Mouse (Mus musculus) layer of hippocampus, adult 2 months (tissue): ENCODE data around the gene D430019H16Rik. TPM values are rescaled to one million over a fixed set of nuclear protein-coding genes. Genes with fewer than 3 reads are reported as not detected.
A peak's percentile ranks its signal among the peaks of the same experiment; 100 is the strongest.

Experiments used
- DNase-seq, 2 experiments: peaks; one replicate each; pipeline ENCODE4 v3.0.0; 2022; ENCODE audit warnings: low spot score in 2 of 2
- H3K27ac ChIP-seq: fragments of 200-600 bp; 2 replicates; pipeline ENCODE4 v1.8.1; 2022
- H3K4me3 ChIP-seq: fragments of 200-600 bp; 2 replicates; pipeline ENCODE4 v1.8.1; 2022; ENCODE audit warnings: mild to moderate bottlenecking
- CTCF ChIP-seq: fragments of 200-600 bp; conservative IDR thresholded peaks from 2 replicates; pipeline ENCODE4 v1.8.1; 2022; ENCODE audit warnings: antibody characterized with exemption, mild to moderate bottlenecking, moderate library complexity
- total RNA-seq, 2 experiments: library from RNA; stranded (reverse); gene quantifications; 2 replicates each; pipeline ENCODE4 v1.2.3; 2021

The D430019H16Rik gene
- total RNA-seq, 2 experiments from 2014 or later: 115 to 116 TPM

GRCm38 (mm10) chr12:105529545-105529944, 75.9 kb downstream of the D430019H16Rik start:
- TF ChIP-seq CTCF: no peak
- DNase-seq: no peak
- Histone ChIP-seq H3K27ac (0 out of 2 replicates have a peak overlapping the region, but pooled peaks have one; percentile 14), H3K4me3 (no peak overlapping the region)

GRCm38 (mm10) chr12:105531724-105532371, 78.2 kb downstream of the D430019H16Rik start:
- H3K4me3 ChIP-seq: no peak overlapping the region
- no peak overlapping the region for H3K27ac ChIP-seq
- no peak for DNase-seq
- TF ChIP-seq CTCF: no peak

- Histone ChIP-seq H3K4me3 (no peak overlapping the region), H3K27ac (no peak overlapping the region)
- TF ChIP-seq CTCF: no peak
- no peak for DNase-seq
Observed at GRCm38 (mm10) chr12:105534842-105535241, 81.2 kb downstream of the D430019H16Rik start.

GRCm38 (mm10) chr12:105535968-105536760, 82.5 kb downstream of the D430019H16Rik start:
- no peak overlapping the region for H3K4me3 ChIP-seq
- no peak for DNase-seq
- no peak overlapping the region for H3K27ac ChIP-seq
- no peak for TF ChIP-seq CTCF

GRCm38 (mm10) chr12:105537162-105537561, 83.5 kb downstream of the D430019H16Rik start:
- no peak for DNase-seq
- no peak overlapping the region for H3K27ac ChIP-seq
- no peak overlapping the region for H3K4me3 ChIP-seq
- no peak for TF ChIP-seq CTCF

- DNase-seq: no peak
- no peak for TF ChIP-seq CTCF
- Histone ChIP-seq H3K27ac (no peak overlapping the region), H3K4me3 (no peak overlapping the region)
Observed at GRCm38 (mm10) chr12:105539649-105540048, 86.0 kb downstream of the D430019H16Rik start.

- Histone ChIP-seq H3K4me3 (no peak overlapping the region), H3K27ac (no peak overlapping the region)
- TF ChIP-seq CTCF: no peak
- no peak for DNase-seq
Observed at GRCm38 (mm10) chr12:105541590-105542402, 88.1 kb downstream of the D430019H16Rik start.

GRCm38 (mm10) chr12:105542513-105542912, 88.9 kb downstream of the D430019H16Rik start:
- TF ChIP-seq CTCF: no peak
- no peak overlapping the region for H3K27ac ChIP-seq

More at GRCm38 (mm10) chr12:105542513-105542912, 88.9 kb downstream of the D430019H16Rik start:
- no peak overlapping the region for H3K4me3 ChIP-seq
- DNase-seq: no peak

Other genes starting within 250 kb of the D430019H16Rik start
- not detected for gene Tcl1, start 231.1 kb upstream of the D430019H16Rik start, total RNA-seq
- gene Tunar, start 120.0 kb upstream of the D430019H16Rik start, total RNA-seq: 10 to 100 TPM; 16.6 to 17.3 TPM
- gene Bdkrb2, start 109.4 kb downstream of the D430019H16Rik start, total RNA-seq: under 1 TPM; 0.28 to 0.69 TPM
- not detected for gene Bdkrb1, start 149.2 kb downstream of the D430019H16Rik start, total RNA-seq
- 10 to 100 TPM; 25.3 to 26.7 TPM for gene Gskip, start 231.0 kb downstream of the D430019H16Rik start, total RNA-seq
- 10 to 100 TPM; 44.2 to 47.7 TPM for gene Atg2b, start 231.4 kb downstream of the D430019H16Rik start, total RNA-seq